Mouse (Mus musculus) neural tube, embryonic 15.5 days (tissue): ENCODE data around the gene Ubl7. TPM values are rescaled to one million over a fixed set of nuclear protein-coding genes. Genes with fewer than 3 reads are reported as not detected.

Experiments
- ATAC-seq: fragments of 200-750 bp; cut with Nextera tagmentation; 2 replicates; pipeline ENCODE4 v1.8.0; 2017; ENCODE audit warnings: mild to moderate bottlenecking, moderate TSS enrichment, moderate library complexity; ENCODE audit not compliant: low FRiP score
- H3K27ac ChIP-seq: fragments of 300-500 bp; sonication (generic); replicated peaks from 2 replicates; pipeline ENCODE4 v1.5.1; 2015; ENCODE audit warnings: mild to moderate bottlenecking, inconsistent platforms
- H3K27me3 ChIP-seq: fragments of 300-500 bp; sonication (generic); replicated peaks from 2 replicates; pipeline ENCODE4 v1.6.1; 2015; ENCODE audit warnings: inconsistent platforms
- H3K36me3 ChIP-seq: fragments of 300-500 bp; sonication (generic); 2 replicates; pipeline ENCODE4 v1.6.1; 2015; ENCODE audit warnings: inconsistent platforms
- H3K4me1 ChIP-seq: fragments of 300-500 bp; sonication (generic); 2 replicates; pipeline ENCODE4 v1.6.1; 2015; ENCODE audit warnings: inconsistent platforms
- H3K4me2 ChIP-seq: fragments of 300-500 bp; sonication (generic); 2 replicates; pipeline ENCODE4 v1.6.1; 2015; ENCODE audit warnings: inconsistent platforms, mild to moderate bottlenecking, moderate library complexity
- H3K4me3 ChIP-seq: fragments of 300-500 bp; sonication (generic); replicated peaks from 2 replicates; pipeline ENCODE4 v1.5.1; 2015; ENCODE audit warnings: mild to moderate bottlenecking, inconsistent platforms
- H3K9ac ChIP-seq: fragments of 300-500 bp; sonication (generic); replicated peaks from 2 replicates; pipeline ENCODE4 v1.6.1; 2015; ENCODE audit warnings: mild to moderate bottlenecking, inconsistent platforms
- H3K9me3 ChIP-seq: fragments of 300-500 bp; sonication (generic); replicated peaks from 2 replicates; pipeline ENCODE4 v1.6.1; 2016; ENCODE audit warnings: inconsistent platforms
- WGBS: fragments of 180-500 bp; shearing (Covaris S2); methylation state at CpG from one replicate; pipeline ENCODE4 v1.1.7; 2015; ENCODE audit warnings: mixed read lengths; 5-methylcytosine and 5-hydroxymethylcytosine counted together
- polyA plus RNA-seq: library from polyadenylated mRNA; unstranded; fragments of >200 nt; fragmentation: Nextera tagmentation; extraction: Ambion mirVana; gene quantifications from 2 replicates; pipeline ENCODE4 v1.2.1, GENCODE M21; 2015

Ubl7 gene
- polyA plus RNA-seq, 1 experiment from 2014 or later: 175 TPM

- no peak overlapping the region for H3K4me2 ChIP-seq
- no peak for ATAC-seq
- H3K36me3 ChIP-seq: no peaks in the 10 kb centered on the region
- no peaks in the 10 kb centered on the region for H3K9me3 ChIP-seq
- 73% methylated on average over 9 of the region's 9 CpGs for WGBS
- H3K27ac ChIP-seq: no peak overlapping the region
- H3K4me1 ChIP-seq: 0 out of 2 replicates have a peak, but pooled peaks cover 2% of the 10 kb centered on the region
- H3K4me3 ChIP-seq: no peak overlapping the region
- no peak overlapping the region for H3K9ac ChIP-seq
- H3K27me3 ChIP-seq: no peaks in the 10 kb centered on the region
Measured at GRCm38 (mm10) chr9:57972776-57973439, 62.1 kb downstream of the Ubl7 start.

- Histone ChIP-seq H3K9me3 (no peaks in the 10 kb centered on the region), H3K27me3 (no peaks in the 10 kb centered on the region), H3K9ac (no peak overlapping the region), H3K27ac (no peak overlapping the region), H3K36me3 (no peaks in the 10 kb centered on the region), H3K4me2 (no peak overlapping the region), H3K4me3 (no peak overlapping the region), H3K4me1 (0 out of 2 replicates have a peak, but pooled peaks cover 2% of the 10 kb centered on the region)
- 84% methylated on average over 6 of the region's 6 CpGs for WGBS
- no peak for ATAC-seq
Measured at GRCm38 (mm10) chr9:57973440-57974066, 62.8 kb downstream of the Ubl7 start.

- no peak for ATAC-seq
- Histone ChIP-seq H3K9me3 (no peaks in the 10 kb centered on the region), H3K36me3 (no peaks in the 10 kb centered on the region), H3K9ac (no peak overlapping the region), H3K4me3 (no peak overlapping the region), H3K4me1 (0 out of 2 replicates have a peak, but pooled peaks cover 2% of the 10 kb centered on the region), H3K4me2 (no peak overlapping the region), H3K27ac (no peak overlapping the region), H3K27me3 (no peaks in the 10 kb centered on the region)
- 67% methylated on average over 5 of the region's 5 CpGs for WGBS
Measured at GRCm38 (mm10) chr9:57974221-57974620, 63.4 kb downstream of the Ubl7 start.

- no peak for ATAC-seq
- H3K27me3 ChIP-seq: no peaks in the 10 kb centered on the region
- no peak overlapping the region for H3K4me2 ChIP-seq
- H3K4me1 ChIP-seq: 0 out of 2 replicates have a peak, but pooled peaks cover 2% of the 10 kb centered on the region
- H3K4me3 ChIP-seq: no peak overlapping the region
- H3K9me3 ChIP-seq: no peaks in the 10 kb centered on the region
- H3K9ac ChIP-seq: no peak overlapping the region
- 85% methylated on average over 5 of the region's 5 CpGs for WGBS
- no peak overlapping the region for H3K27ac ChIP-seq
- H3K36me3 ChIP-seq: no peaks in the 10 kb centered on the region
Measured at GRCm38 (mm10) chr9:57975200-57975821, 64.5 kb downstream of the Ubl7 start.

GRCm38 (mm10) chr9:57978025-57978424, 67.2 kb downstream of the Ubl7 start:
- Histone ChIP-seq H3K9ac (no peak overlapping the region), H3K4me3 (no peak overlapping the region), H3K4me1 (no peaks in the 10 kb centered on the region), H3K9me3 (no peaks in the 10 kb centered on the region), H3K27ac (no peak overlapping the region), H3K4me2 (no peak overlapping the region), H3K27me3 (no peaks in the 10 kb centered on the region), H3K36me3 (no peaks in the 10 kb centered on the region)
- no peak for ATAC-seq
- 87% methylated on average over 6 of the region's 6 CpGs for WGBS

GRCm38 (mm10) chr9:57978858-57979257, 68.1 kb downstream of the Ubl7 start:
- no peak overlapping the region for H3K9ac ChIP-seq
- 59% methylated on average over 3 of the region's 3 CpGs for WGBS

More at GRCm38 (mm10) chr9:57978858-57979257, 68.1 kb downstream of the Ubl7 start:
- no peaks in the 10 kb centered on the region for H3K4me1 ChIP-seq
- H3K9me3 ChIP-seq: no peaks in the 10 kb centered on the region
- ATAC-seq: no peak
- H3K4me3 ChIP-seq: no peak overlapping the region
- no peak overlapping the region for H3K27ac ChIP-seq
- H3K36me3 ChIP-seq: no peaks in the 10 kb centered on the region
- H3K27me3 ChIP-seq: no peaks in the 10 kb centered on the region
- no peak overlapping the region for H3K4me2 ChIP-seq

Other genes starting within 250 kb of the Ubl7 start
- not detected in 2 replicates for gene Cyp1a2, start 227.3 kb upstream of the Ubl7 start, polyA plus RNA-seq
- gene Cyp1a1, start 223.1 kb upstream of the Ubl7 start, polyA plus RNA-seq: 0.09 and 0.12 TPM in 2 replicates
- 27.6 and 29.4 TPM in 2 replicates for gene Edc3, start 202.4 kb upstream of the Ubl7 start, polyA plus RNA-seq
- gene Clk3, start 145.1 kb upstream of the Ubl7 start, polyA plus RNA-seq: 63.6 and 65.7 TPM in 2 replicates
- 6.7 and 8.9 TPM in 2 replicates for gene Arid3b, start 74.2 kb upstream of the Ubl7 start, polyA plus RNA-seq
- gene Sema7a, start 29.1 kb downstream of the Ubl7 start, polyA plus RNA-seq: 2.0 and 2.9 TPM in 2 replicates
- gene Cyp11a1, start 95.4 kb downstream of the Ubl7 start, polyA plus RNA-seq: 1.9 and 4.9 TPM in 2 replicates
- gene Stra6, start 152.8 kb downstream of the Ubl7 start, polyA plus RNA-seq: 20.6 and 21.5 TPM in 2 replicates
- gene Ccdc33, start 207.8 kb downstream of the Ubl7 start, polyA plus RNA-seq: 0.13 and 0.15 TPM in 2 replicates